Mouse (Mus musculus): Measurements from ENCODE around the gene Spata16. TPM values are rescaled to one million over a fixed set of nuclear protein-coding genes. Genes with fewer than 3 reads are reported as not detected.

Gene Spata16
- total and polyA plus RNA-seq, 3 experiments, result not detected

DNA sequence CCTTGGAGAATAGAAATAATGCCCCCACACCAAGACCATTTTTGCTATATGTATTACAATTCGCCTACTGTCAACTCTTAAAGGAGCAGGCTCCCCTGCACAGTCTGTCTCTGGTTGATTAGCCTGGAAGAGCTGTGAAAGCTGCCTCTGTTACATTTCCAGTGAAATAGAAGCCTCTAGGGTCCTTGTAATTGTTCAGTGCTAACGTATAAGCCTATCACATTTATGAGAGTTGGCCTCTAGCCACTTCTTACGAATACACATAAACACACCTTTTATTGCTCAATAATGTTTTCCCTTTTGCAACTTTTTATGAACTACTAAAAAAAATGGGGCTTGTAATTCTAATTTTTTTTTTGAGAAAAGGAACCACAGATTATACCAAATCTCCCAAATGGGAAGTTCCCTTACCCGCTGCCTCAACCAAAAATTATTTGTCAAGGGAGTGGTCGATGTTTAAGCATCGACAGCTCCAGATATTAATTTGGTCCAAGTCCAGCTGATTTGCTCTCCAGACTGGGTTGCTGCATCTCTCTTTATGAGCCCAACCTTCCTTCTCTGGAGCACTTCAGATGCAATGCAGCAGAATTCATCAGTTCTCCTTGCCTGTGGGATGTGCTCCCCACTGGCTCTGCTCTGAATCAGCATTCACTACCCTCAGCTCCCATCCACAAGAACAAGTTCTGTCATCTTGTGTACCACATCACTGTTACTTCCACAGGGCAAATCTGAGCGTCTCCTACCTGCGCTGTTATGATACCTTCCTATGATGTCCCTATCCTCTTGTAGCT, 392.8 kb downstream of the Spata16 start:
- no peaks in the 10 kb centered on the region; a peak in 1 of 4 replicates for H3K27me3 ChIP-seq (ENCODE audit: control insufficient read depth in 1 of 2, insufficient read depth in 2 of 2, low read length in 2 of 2)
- TF ChIP-seq MYC (IDR thresholded peaks at IDR 0.05; ENCODE audit: low read depth, low read length), result no peak
- TF ChIP-seq BHLHE40 (IDR thresholded peaks at IDR 0.05; ENCODE audit: borderline replicate concordance, low read depth, low read length), result no peak
- no peak for TF ChIP-seq ZNF384 (IDR thresholded peaks at IDR 0.05; ENCODE audit: low read depth, low read length)
- no peak for TF ChIP-seq TAL1 (IDR thresholded peaks at IDR 0.05; ENCODE audit: low read length)
- no peak for TF ChIP-seq USF1 (IDR thresholded peaks at IDR 0.05; ENCODE audit: low read depth, low read length)
- TF ChIP-seq SIN3A (IDR thresholded peaks at IDR 0.05; ENCODE audit: low read length), result no peak
- no peaks in the 10 kb centered on the region for H3K79me2 ChIP-seq (ENCODE audit: control insufficient read depth, insufficient read depth, low read length, poor library complexity)
- H3K9me3 ChIP-seq (replicated peaks; ENCODE audit: insufficient read depth, low read length), result no peaks in the 10 kb centered on the region
- no peak overlapping the region for H3K9ac ChIP-seq (ENCODE audit: control insufficient read depth, low read depth, low read length, poor library complexity, severe bottlenecking)
- no peak overlapping the region for H3K27ac ChIP-seq (ENCODE audit: control insufficient read depth, low read depth, low read length)
- DNase-seq (ENCODE audit: low read depth, low spot score), result no peak
- no peaks in the 10 kb centered on the region for H3K36me3 ChIP-seq (ENCODE audit: control insufficient read depth in 1 of 2, insufficient read depth in 2 of 2, low read length in 2 of 2)
- no peak overlapping the region for H3K4me3 ChIP-seq (ENCODE audit: control insufficient read depth in 1 of 2, insufficient read depth in 1 of 2, low read depth in 2 of 2, low read length in 2 of 2)
- no peaks in the 10 kb centered on the region for H3K4me1 ChIP-seq (ENCODE audit: control insufficient read depth in 1 of 2, insufficient read depth in 2 of 2, low read length in 2 of 2)
